Mouse (Mus musculus) monocyte, adult 5-6 weeks (primary cell): ENCODE data around the gene Arhgef16. TPM values are rescaled to one million over a fixed set of nuclear protein-coding genes. Genes with fewer than 3 reads are reported as not detected.

Experiments
- ATAC-seq: fragments of 153-309, 156-312 bp; replicated peaks from 2 replicates; pipeline ENCODE4 v1.8.0; 2017; ENCODE audit warnings: mild to moderate bottlenecking; ENCODE audit not compliant: low TSS enrichment, insufficient number of reproducible peaks, severe bottlenecking, poor library complexity, low FRiP score
- total RNA-seq: library from RNA; stranded (forward); fragments of 200-1000, 200-491, 200-594 nt; gene quantifications from 3 replicates; pipeline ENCODE4 v1.2.3, GENCODE M21; 2017

Arhgef16 gene
- total RNA-seq, 1 experiment from 2014 or later = not detected

GRCm38 (mm10) chr4:154237306-154237705, 64.2 kb downstream of the Arhgef16 start:
- no peak for ATAC-seq

- ATAC-seq = no peak
Observed at GRCm38 (mm10) chr4:154236893-154237292, 64.6 kb downstream of the Arhgef16 start.

- no peak for ATAC-seq
Observed at GRCm38 (mm10) chr4:154236001-154236400, 65.5 kb downstream of the Arhgef16 start.

- ATAC-seq = no peak
Observed at GRCm38 (mm10) chr4:154232295-154232694, 69.2 kb downstream of the Arhgef16 start.

GRCm38 (mm10) chr4:154231380-154231779, 70.1 kb downstream of the Arhgef16 start:
- no peak for ATAC-seq

- ATAC-seq = no peak
Observed at GRCm38 (mm10) chr4:154229569-154229968, 71.9 kb downstream of the Arhgef16 start.

Other genes with a start within 250 kb of the Arhgef16 start
- gene Trp73, start 161.5 kb downstream of the Arhgef16 start, total RNA-seq = not detected in 3 replicates
- 8.2 to 15.0 TPM (median 14.1 TPM) in 3 replicates for gene Wrap73, start 159.3 kb downstream of the Arhgef16 start, total RNA-seq
- gene Tprgl, start 141.0 kb downstream of the Arhgef16 start, total RNA-seq = 73.1 to 107 TPM (median 99.0 TPM) in 3 replicates
- gene Megf6, start 130.9 kb downstream of the Arhgef16 start, total RNA-seq = not detected in 3 replicates
- gene B230104I21Rik, start 34.5 kb upstream of the Arhgef16 start, total RNA-seq = not detected in 3 replicates